Mouse (Mus musculus) ES-E14 (cell line): ENCODE results near the gene Rab11fip5.

Experiments used
- CHD2 ChIP-seq: IDR thresholded peaks from 2 replicates; pipeline ENCODE4 v1.6.1; 2014; ENCODE audit warnings: mild to moderate bottlenecking, low read depth, low read length, inconsistent platforms
- HCFC1 ChIP-seq: IDR thresholded peaks from 2 replicates; pipeline ENCODE4 v1.6.1; 2012; ENCODE audit warnings: low read length, inconsistent platforms, borderline replicate concordance; ENCODE audit not compliant: insufficient read depth
- MAFK ChIP-seq: IDR thresholded peaks from 2 replicates; pipeline ENCODE4 v1.6.1; 2014; ENCODE audit warnings: mild to moderate bottlenecking, low read depth, low read length, inconsistent platforms; ENCODE audit not compliant: insufficient read depth
- ZC3H11A ChIP-seq: IDR thresholded peaks from 2 replicates; pipeline ENCODE4 v1.6.1; 2012; ENCODE audit warnings: low read depth, mild to moderate bottlenecking, inconsistent platforms, low read length, borderline replicate concordance
- ZNF384 ChIP-seq: IDR thresholded peaks from 2 replicates; pipeline ENCODE4 v1.6.1; 2012; ENCODE audit warnings: low read depth, low read length, inconsistent platforms

- TF ChIP-seq ZC3H11A: no peak
- TF ChIP-seq CHD2: no peak
- TF ChIP-seq MAFK: no peak
- TF ChIP-seq ZNF384: no peak
- no peak for TF ChIP-seq HCFC1
Measured at GRCm38 (mm10) chr6:85403039-85403438, 28.6 kb upstream of the Rab11fip5 start.
